Mouse (Mus musculus) left cerebral cortex, adult 9 months (tissue): Measurements from ENCODE around the gene Asb4.
A peak's percentile ranks its signal among the peaks of the same experiment; 100 is the strongest.
"Not testable (repeated sequence)": the region's sequence is repeated elsewhere in the genome, so short reads cannot be mapped to it uniquely, and the experiment has no call there.

Experiments
- DNase-seq, 2 experiments: peaks; one replicate each; pipeline ENCODE4 v3.0.0; 2022; ENCODE audit warnings: low spot score in 2 of 2

Gene Asb4

DNA sequence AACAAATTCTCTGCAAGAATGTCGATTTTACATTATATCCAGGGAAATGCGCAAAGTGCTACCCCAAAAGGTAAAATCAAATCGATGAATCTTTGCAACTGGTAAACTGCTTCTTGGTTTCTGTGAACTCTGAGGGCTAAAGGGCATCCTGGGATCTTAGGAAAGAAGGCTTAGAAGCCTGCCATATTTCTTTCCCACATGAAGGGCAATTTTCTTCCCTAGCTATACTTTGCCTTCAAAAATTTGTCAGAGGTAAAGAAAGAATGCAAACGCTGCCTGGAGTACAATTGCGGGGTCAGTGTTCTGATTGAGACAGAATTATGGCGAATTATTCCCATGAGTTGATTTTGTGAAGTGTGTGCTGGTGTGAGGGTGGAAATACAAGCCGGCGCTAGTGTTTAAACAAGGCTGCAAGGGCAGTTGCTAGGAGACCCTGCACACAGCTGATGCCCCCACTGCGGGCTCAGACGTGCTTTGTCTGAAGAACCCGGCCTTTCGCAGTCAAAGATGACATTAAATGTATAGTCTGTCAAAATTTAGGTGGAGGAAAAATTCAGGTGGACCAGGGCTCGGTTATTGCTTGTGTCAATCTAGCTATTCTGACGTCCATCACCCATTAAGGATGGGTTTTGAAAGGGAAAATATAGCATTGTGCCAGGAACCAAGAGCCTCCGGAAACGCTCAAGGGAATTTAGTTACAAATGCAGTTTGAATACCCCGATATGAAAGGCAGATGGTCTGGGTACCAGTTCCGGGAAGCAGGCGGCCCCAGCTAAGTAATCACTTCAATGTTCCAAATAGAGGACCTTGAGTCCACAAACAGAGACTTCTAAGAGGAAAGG, at the start of gene Asb4:
Gene Asb4 (plus strand): TSS at position 51 of the 842 bp plus-strand sequence.
- DNase-seq, result no peak

DNA sequence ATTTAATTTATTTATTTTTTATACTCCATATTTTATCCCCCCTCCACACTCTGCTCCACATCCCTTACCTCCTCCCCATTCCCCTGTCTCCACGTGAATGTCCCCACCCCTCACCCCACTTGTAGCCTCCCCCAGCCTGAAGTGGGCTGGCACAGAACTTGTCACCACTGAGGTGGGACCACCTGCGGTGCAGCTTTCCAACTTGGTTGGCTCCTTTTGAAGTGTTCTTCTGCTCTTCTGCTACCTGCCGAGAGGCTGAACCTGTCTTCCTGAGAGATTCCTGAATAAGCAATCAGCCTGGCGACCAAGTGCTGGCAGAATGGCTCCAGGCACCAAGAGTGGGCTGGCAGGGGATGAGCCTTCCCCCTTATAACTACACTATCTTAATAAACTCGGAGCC, 49.2 kb upstream of the Asb4 start:
- no peak for DNase-seq

DNA sequence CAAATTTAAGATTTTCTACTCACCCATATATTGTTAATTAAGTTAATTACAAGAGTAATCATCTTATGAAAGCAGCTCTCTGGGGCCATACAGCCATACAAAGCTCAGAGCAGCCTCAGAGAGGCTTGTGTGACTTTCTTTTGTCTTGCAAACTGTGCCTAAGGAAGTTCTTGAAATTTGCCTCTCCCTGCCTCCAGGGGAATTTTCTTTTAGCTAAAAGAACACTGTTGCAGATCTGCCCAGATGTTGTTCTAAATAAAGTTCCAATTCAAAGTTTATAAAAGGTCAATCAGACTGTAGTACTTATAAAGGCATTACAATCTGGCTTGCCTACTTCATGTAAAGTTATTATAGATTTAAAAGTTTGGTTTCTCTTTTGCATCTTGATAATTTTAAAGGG, 47.2 kb upstream of the Asb4 start:
- not testable (repeated sequence) for DNase-seq

DNA sequence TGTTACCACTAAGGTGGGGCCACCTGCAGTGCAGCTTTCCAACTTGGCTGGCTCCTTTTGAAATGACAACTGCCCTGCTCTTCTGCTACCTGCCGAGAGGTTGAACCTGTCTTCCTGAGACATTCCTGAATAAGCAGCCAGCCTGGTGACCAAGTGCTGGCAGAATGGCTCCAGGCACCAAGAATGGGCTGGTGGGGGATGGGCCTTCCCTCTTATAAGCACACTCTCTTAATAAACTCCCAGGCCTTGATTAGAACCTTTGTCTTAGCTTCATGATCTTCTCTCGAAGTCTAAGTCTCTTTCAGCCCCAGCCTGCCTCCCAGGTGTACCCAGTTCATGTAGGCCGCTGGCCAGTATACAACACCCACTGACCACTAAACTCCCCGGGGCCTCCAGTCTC, 44.4 kb upstream of the Asb4 start:
- DNase-seq, result not testable (repeated sequence)

DNA sequence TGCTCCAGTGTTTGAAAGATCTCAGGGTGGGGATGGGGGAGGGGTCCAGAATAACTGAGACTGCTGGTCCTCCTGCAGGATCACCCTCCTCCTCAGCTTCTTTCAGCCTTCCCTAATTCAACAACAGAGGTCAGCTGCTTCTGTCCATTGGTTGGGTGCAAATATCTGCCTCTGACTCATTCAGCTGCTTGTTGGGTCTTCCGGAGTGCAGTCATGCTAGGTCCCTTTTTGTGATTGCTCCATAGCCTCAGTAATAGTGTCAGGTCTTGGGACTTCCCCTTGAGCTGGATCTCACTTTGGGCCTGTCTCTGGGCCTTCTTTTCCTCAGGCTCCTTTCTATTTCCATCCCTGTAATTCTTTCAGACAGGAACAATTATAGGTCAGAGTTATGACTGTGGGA, 43.9 kb upstream of the Asb4 start:
- DNase-seq, result not testable (repeated sequence)

DNA sequence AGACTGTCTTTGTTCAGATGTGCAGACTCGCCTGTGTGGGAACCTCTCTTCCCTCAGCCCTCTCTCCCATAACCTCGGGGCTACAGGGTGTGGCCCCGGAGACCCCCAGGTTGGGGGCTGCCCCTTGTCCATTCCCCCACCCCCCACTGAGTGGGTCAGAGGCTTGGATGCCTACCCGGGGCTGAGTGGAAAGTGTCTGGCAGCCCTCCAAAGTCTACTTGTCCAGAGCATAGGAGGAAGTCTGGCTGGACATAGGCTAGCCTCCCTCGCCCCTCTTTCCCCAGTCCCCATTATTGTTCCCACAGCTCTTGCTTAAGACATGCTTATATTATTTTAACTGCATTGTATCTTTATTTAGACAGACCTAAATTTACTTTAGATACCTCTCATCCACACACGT, 38.9 kb upstream of the Asb4 start:
- no peak for DNase-seq

DNA sequence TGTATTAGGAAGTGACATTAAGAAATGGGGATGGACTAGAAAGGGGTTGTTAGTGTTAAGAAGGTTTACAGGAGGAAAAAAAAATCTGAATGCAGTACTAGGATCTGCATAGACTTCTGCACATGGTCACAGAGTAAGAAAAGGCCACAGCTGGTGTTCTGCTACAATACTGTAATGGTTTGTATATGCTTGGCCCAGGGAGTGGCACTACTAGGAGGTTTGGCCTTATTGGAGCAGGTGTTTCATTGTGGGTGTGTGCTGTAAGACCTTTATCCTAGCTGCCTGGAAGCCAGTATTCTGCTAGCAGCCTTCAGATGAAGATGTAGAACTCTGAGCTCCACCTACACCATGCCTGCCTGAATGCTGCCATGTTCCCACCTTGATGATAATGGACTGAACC, 25.3 kb upstream of the Asb4 start:
- DNase-seq, result no peak

DNA sequence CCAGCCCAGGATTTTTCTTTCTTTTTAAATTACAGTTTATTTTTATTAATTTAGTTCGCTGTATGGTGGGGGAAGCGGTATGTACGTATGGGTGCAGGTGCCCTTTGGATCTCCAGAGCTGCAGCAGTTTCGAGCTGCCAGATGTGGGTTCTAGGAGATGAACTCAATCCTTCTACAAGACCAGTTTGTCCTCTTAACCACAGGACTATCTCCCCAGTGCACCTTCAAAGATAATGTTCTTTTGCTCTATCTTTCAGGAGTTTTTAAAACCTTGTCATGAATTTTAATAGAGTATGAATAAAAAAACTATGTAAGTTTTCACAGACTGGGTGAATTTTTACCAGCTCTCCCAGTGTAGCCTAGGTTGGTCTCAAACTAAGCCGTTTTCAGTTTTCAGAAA, 22.8 kb upstream of the Asb4 start:
- no peak for DNase-seq

DNA sequence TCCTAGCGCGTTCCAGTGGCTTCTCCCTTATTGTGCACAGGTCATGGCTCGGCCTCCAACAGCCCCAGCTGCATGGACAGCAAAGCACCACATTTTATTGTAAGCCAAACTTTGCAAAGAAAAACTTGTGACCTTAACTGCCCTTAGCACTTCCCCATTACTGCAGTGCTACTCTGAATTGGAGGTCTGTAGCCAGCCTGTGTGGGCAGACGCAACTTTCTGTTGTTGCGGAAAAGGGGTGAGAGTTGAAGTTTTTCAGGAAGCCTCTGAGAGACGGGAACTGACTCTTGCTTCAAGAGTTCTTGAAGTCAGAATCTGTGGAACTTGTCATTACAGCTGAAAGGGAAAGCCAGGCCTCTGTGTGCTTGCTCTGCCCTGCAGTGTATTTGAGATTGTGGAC, 21.2 kb upstream of the Asb4 start:
- DNase-seq, result no peak

DNA sequence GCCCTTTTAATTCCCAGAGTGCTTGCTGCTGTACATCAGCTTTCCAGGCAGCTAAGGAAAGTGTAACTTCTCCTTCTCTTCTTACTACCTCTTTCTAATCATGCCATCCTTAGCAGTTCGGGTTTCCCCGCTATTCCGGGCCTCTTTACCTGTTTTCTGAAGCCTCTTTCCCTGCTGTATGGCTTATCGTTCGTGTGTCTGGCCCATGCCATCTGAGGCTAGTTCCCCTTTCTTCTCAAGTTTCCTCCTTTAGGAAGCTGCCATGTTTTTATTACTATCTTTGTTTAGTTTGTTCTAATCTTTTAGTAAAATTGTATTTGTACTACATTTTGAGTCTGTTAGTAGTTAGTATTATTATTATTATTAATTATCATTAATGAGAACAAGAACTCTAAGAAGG, 17.3 kb upstream of the Asb4 start:
- DNase-seq, result no peak

DNA sequence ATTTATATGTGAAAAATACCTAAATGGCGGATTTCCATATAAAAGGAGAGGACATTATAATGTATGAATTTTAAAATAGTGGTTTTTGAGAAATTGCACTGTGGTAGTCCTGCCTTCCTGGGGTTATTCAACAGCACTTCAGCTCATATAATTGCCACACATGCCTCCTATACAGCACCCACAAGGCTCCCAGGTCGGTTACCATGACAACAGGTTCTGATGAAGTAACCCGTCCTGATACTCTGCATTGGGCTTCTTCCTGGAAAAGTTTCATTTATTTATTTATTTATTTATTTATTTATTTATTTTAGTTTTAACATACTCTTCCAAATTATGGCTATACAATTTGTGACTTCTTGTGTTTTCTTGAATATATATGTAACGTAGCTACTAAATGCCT, 6.3 kb upstream of the Asb4 start:
- no peak for DNase-seq

DNA sequence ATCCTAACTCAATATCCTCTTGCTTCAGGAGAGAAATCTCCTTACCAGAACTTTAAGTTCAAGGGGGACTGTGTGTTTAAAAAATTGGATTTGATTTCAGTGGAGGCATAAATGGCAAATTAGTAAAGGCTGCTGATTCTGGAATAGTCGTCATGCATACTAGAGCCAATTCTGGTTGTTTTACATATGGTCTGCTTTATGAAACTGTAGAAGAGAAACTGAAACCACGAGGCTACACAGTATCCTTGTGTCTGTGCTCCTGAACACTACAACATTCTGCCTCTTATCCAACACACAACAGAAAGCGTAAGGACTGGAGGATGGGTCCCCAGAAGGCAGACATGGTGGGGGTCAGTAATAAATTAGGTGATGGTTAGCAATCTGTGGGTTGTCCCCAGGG, 4.1 kb upstream of the Asb4 start:
- DNase-seq, result no peak

DNA sequence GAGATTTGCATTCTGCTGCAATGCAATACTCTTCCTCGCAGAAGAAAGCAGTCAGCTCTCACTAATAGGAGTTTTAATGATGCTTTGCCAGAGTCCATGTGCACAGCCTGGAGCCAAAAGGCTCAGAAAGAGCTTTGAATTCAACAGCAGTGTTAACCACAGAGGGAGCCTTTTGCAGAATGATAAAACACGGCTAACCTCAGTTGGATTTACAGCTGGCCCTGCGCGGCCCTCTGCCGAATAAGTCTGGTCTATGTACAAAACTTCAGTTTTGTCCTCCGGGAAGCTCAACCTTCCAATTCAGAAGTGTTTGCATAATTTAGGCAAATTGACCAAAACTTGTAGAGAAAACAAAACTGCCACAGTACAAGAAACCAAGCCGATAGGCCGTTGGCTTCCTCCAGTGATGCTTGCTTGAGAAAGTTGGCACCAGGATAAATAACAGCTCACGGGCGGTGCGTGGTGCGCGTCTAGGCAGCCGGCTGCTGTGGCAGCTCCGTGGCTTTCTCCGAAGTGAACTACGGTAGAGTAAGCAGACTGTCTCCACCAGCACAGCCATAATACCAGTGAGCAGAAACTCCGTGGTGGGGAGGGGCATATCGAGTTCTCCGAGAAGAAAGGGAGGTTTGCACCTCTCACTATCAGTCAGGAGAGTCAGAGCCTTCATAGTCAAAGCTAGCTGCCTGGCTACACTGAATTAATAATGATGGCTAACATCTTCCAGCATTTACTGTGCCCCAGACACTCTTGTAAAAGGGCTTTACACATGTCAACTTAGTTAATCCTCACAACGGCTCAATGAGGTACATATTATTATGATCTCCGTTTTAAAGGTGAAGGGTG, 3.2 kb upstream of the Asb4 start:
- DNase-seq, result peak in 1 of 2 experiments; percentile 50

DNA sequence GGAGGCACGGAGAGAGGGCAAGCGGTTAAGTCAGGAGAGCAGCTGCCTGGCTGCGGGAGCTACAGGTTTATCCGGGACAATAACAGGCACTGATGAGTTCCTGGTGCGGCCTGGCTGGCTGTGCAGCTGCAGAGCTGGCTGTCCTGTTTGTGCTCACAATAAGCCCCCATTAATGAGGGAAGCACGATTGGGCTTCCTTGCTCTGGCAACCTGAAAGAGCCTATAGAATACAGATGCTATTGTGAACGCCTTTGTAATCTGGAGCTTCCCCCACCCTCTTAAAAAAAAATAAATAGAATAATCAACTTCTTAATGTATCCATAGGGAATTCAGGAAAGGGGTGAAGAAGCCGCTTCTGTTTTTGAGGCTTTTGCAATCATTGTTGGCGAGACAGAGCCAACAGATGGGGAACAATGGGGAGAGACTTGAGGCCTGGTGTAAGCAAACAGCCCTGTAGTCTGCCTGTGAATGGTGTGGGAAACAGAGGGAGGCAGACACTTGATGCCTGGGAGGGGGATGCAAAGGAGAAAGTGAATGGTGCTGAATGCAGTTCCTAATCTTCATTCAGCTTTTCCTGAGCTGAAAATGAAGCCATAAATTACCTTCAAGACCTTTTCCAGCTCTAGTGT, 2.4 kb upstream of the Asb4 start:
- DNase-seq, result no peak

DNA sequence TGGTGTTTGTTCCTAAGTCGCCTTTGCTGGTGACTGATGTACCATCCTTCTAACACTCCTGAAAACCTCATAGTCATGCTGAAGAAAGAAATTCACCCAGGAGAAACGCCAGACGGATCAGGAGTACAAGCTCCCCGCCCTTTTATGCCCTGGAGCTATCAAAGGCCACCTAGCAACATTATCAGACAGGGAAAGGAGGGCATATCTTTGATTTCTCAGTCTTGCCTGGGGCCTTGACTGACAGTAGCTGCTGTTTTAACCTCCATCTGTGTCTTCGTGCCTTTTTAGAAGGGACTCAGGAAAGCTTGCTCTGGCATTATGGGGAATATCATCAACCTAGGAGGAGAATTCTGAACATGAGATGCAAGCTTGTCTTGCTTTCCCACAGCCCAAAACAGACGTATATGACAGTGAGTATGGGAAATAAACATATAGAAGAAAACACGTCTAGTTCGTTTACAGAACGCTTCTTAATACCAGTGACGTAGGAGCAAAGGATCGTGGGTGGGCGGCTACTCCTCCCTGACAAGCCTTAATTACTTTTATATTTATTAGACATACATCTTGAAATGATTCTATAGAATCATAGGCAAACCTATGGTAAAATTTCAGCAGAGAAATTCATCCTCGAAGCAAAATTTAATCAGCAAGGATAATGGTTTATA, 1.1 kb upstream of the Asb4 start:
- no peak for DNase-seq

DNA sequence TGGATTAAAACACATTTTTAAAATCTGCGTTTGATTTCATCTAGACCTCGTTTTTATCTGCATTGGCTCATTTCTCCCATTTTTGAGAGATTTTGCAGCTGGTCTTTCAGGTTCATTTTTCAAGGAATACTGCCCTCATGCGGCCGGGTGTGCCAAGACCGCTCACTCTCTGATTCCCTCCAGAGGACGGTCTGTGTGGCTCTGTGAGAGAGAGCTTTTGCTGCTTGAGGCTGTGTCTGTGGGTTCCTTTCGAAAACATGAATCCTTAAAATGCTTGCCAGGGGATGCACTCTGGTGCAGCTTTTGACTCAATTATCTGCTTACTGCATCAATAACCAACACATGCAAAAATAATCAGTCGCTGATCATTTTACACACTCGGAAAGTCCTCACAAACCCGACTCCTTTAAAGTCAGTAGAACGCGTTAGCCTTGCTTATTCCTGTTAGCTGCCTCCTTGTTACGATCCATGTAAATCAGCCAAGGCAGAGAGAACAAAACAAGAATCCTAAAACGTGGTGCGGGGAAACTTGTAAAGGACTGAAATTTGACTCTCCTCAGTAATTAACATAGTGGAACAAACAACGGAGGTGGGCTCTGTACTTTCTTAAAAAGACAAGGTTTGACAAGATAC, 487 bp upstream of the Asb4 start:
- DNase-seq, result peak; percentile 43 to 91

DNA sequence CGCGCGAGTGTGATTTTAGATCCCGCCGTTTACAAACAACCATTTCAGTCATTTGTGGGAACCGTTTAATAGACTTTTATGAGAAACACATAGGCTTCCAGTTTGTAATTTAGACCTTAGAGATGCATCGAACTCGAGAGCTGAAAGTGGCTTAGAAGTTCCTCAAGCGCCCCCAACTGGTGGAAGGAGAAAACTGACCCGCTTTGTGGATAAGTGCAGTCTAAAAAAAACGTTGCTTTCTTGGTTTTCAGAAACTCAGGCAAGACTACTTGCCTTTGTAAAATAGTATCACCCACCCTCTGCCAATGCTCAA, 948 bp downstream of the Asb4 start:
- peak in 1 of 2 experiments; percentile 72 for DNase-seq

DNA sequence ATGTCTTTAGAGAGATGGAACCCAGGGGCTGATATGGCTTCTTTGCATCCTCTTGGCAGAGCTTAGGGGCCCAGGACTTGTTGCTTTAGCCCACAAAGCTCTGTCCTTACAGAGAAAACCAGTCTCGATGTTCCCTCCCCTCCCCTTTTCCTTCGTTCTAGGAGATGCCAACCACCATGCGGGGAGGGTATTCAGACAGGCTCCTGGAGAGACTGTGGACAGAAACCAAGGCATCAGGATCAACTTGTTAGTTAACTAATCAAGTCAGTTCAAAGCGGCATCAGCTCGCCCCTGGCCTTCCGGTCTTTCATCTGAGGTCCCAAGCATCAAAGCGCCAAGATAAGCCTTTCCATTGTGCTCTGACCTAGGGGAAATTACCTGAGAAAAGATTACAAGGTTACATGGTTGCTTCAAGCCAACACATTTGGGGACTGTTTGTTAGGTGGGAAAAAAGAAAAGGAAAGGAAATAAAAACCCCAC, 2.0 kb downstream of the Asb4 start:
- no peak for DNase-seq

DNA sequence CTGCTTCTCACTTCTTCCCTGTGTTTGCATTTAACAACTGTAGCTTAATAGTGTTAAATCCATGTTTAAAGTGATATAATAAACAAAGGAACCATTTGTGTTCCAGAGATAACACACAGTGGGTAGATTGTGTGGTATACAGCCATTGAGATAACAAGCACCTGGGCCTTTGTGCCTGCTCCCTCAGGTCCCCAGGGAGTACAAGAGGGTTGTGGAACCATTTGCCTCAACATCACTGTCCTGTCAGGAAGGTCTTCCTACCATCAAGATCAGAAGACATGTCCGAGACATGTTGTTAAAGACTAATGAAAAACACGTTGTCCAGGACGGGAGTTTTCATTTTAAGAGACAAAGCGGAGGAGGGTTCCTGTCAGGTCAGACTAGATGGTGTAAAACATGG, 3.3 kb downstream of the Asb4 start:
- no peak for DNase-seq

DNA sequence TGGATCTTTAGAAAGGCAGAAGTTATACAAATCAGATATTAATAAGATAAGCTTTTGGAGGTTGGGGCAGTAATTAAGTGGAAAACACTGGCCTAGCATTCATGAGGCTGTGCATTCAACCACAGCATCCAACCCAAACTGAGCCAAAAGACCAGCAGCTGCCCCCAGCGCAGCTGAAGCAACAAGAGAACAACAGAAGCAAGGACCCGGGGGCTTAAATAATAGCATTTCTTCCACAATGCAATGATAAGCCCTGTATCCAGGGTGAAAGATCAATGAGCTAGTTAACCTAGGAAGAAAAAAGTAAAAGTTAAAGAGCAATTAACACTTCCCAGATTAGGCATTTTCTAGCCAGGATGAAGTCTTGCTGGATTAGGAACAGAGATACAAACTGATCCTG, 4.2 kb downstream of the Asb4 start:
- DNase-seq, result no peak

DNA sequence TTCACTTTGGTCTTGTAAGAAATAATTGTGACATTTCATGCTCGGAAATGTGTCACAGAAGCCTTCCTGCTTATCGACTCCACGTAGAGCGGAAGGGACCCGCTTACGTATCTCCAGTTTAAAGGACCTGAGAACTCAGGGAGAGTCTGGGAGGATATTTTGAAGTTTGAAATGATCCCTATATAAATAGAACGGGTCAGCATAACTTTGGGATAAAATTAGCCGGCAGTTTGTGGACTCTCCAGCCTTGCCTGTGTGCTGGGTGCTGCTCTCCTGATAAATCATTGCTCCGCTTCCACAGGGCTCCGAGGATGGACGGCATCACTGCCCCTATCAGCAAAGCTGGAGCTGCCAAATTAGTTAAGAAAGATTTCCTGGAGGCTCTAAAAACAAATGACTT, 7.1 kb downstream of the Asb4 start:
- DNase-seq, result no peak

DNA sequence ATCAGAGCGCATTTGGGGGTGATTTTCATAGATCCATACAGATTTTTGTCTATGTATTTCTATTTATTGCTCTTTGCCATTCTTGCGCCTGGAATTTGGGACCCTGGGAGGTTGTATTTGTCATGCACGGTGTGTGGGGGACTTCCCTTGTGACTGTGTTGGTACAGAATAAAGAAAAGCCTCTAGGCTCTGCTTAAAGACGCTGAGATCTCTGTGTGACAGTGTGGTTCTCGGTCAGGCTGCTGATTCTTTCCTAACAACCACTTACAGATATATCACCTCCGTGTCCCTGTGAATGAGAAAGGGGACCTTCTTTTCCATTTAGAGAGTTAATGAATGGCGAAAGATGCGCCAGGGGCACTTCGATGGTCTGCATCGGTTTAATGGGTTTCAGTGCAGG, 7.8 kb downstream of the Asb4 start:
- no peak for DNase-seq
